Mouse (Mus musculus): ENCODE measurements around the gene Fam181b. TPM values are rescaled to one million over a fixed set of nuclear protein-coding genes. Genes with fewer than 3 reads are reported as not detected.

Gene Fam181b
- total RNA-seq, 1 experiment from 2014 or later: not detected

DNA sequence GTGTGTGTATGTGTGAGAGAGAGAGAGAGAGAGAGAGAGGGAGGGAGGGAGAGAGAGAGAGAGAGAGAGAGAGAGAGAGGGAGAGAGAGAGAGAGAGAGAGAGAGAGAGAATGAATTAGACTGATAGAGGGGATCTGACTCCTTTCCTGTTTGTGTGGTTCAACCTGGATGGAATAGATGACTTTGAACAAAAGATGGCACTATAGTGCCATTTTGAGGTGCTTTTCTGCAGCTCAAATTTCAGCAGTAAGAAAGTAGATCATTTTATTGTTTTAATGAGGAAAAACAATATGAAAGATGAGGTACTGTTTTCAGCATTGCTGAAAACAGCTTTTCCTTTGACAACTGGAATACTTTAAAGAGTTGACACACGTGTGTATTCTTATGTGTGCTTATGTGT, 37.9 kb downstream of the Fam181b start:
- no peak for ATAC-seq (ENCODE audit: extremely low read depth, insufficient number of reproducible peaks, low FRiP score, poor library complexity, severe bottlenecking)

GRCm38 (mm10) chr7:93123936-93124335, 44.3 kb downstream of the Fam181b start:
- no peak for ATAC-seq (ENCODE audit: extremely low read depth, insufficient number of reproducible peaks, low FRiP score, poor library complexity, severe bottlenecking)

Other genes starting within 250 kb of the Fam181b start
- 2.3 and 3.9 TPM in 2 replicates for gene Ddias, start 205.6 kb upstream of the Fam181b start, total RNA-seq (2017)
- gene Prcp, start 205.4 kb upstream of the Fam181b start, total RNA-seq (2017): 40.5 and 50.8 TPM in 2 replicates

Data from neutrophil, adult 5-6 weeks (primary cell).